Mouse (Mus musculus): ENCODE data around the gene Aldh6a1. TPM values are rescaled to one million over a fixed set of nuclear protein-coding genes. Genes with fewer than 3 reads are reported as not detected.
A peak's percentile ranks its signal among the peaks of the same experiment; 100 is the strongest.

The Aldh6a1 gene
- total RNA-seq, 2 experiments from 2014 or later, result 93.1 to 128 TPM

GRCm38 (mm10) chr12:84407874-84408818 lies 42.7 kb downstream of the Aldh6a1 start:
- no peak for TF ChIP-seq CTCF (IDR thresholded peaks at IDR 0.05)
- H3K27ac ChIP-seq, result peak overlapping the region; percentile 92
- no peak for DNase-seq
- intact Hi-C loops (cut with DNase I), result loop anchor here (2.0 kb wide), 1 partner anchor 43 kb away; the partner anchor contains the start of genes Aldh6a1 and Lin52
- H3K4me3 ChIP-seq, result peak overlapping the region; percentile 73

- Histone ChIP-seq H3K27ac (no peak overlapping the region), H3K4me3 (no peak overlapping the region)
- peak; percentile 10; the same call in 1 of the 2 replicates for TF ChIP-seq CTCF (IDR thresholded peaks at IDR 0.05)
- DNase-seq, result no peak
- intact Hi-C loops (cut with DNase I), result no loop called here
Measured at GRCm38 (mm10) chr12:84407259-84407658, 43.5 kb downstream of the Aldh6a1 start.

GRCm38 (mm10) chr12:84404541-84404940 lies 46.3 kb downstream of the Aldh6a1 start:
- intact Hi-C loops (cut with DNase I), result no loop called here
- Histone ChIP-seq H3K27ac (no peak overlapping the region), H3K4me3 (no peak overlapping the region)
- no peak for TF ChIP-seq CTCF (IDR thresholded peaks at IDR 0.05)
- no peak for DNase-seq

- no peak for DNase-seq
- TF ChIP-seq CTCF (IDR thresholded peaks at IDR 0.05), result no peak
- Histone ChIP-seq H3K4me3 (no peak overlapping the region), H3K27ac (no peak overlapping the region)
- intact Hi-C loops (cut with DNase I), result no loop called here
Measured at GRCm38 (mm10) chr12:84402923-84403322, 47.9 kb downstream of the Aldh6a1 start.

GRCm38 (mm10) chr12:84400653-84401052 lies 50.2 kb downstream of the Aldh6a1 start:
- no peak for DNase-seq
- no peak for TF ChIP-seq CTCF (IDR thresholded peaks at IDR 0.05)
- H3K27ac ChIP-seq, result no peak overlapping the region
- no peak overlapping the region for H3K4me3 ChIP-seq
- intact Hi-C loops (cut with DNase I), result no loop called here

GRCm38 (mm10) chr12:84400068-84400467 lies 50.7 kb downstream of the Aldh6a1 start:
- H3K27ac ChIP-seq, result no peak overlapping the region
- intact Hi-C loops (cut with DNase I), result no loop called here
- no peak for DNase-seq

GRCm38 (mm10) chr12:84399663-84400062 lies 51.1 kb downstream of the Aldh6a1 start:
- DNase-seq, result no peak
- no peak for TF ChIP-seq CTCF (IDR thresholded peaks at IDR 0.05)
- Histone ChIP-seq H3K27ac (peak overlapping the region; percentile 20; the same call in 1 of the 2 replicates), H3K4me3 (no peak overlapping the region)
- intact Hi-C loops (cut with DNase I), result no loop called here

More at GRCm38 (mm10) chr12:84400068-84400467, 50.7 kb downstream of the Aldh6a1 start:
- no peak overlapping the region for H3K4me3 ChIP-seq
- TF ChIP-seq CTCF (IDR thresholded peaks at IDR 0.05), result no peak

GRCm38 (mm10) chr12:84399135-84399534 lies 51.7 kb downstream of the Aldh6a1 start:
- intact Hi-C loops (cut with DNase I), result no loop called here
- Histone ChIP-seq H3K27ac (peak overlapping the region; percentile 20; the same call in 1 of the 2 replicates), H3K4me3 (no peak overlapping the region)
- TF ChIP-seq CTCF (IDR thresholded peaks at IDR 0.05), result no peak
- DNase-seq, result no peak

GRCm38 (mm10) chr12:84398629-84399028 lies 52.2 kb downstream of the Aldh6a1 start:
- DNase-seq, result no peak
- Histone ChIP-seq H3K27ac (no peak overlapping the region), H3K4me3 (no peak overlapping the region)
- intact Hi-C loops (cut with DNase I), result no loop called here
- no peak for TF ChIP-seq CTCF (IDR thresholded peaks at IDR 0.05)

GRCm38 (mm10) chr12:84397685-84398084 lies 53.1 kb downstream of the Aldh6a1 start:
- intact Hi-C loops (cut with DNase I), result no loop called here
- no peak for TF ChIP-seq CTCF (IDR thresholded peaks at IDR 0.05)
- DNase-seq, result no peak
- Histone ChIP-seq H3K4me3 (no peak overlapping the region), H3K27ac (no peak overlapping the region)

- no peak for TF ChIP-seq CTCF (IDR thresholded peaks at IDR 0.05)
- Histone ChIP-seq H3K27ac (no peak overlapping the region), H3K4me3 (no peak overlapping the region)
- no peak for DNase-seq
- intact Hi-C loops (cut with DNase I), result no loop called here
Measured at GRCm38 (mm10) chr12:84396947-84397679, 53.7 kb downstream of the Aldh6a1 start.

- intact Hi-C loops (cut with DNase I), result no loop called here
- H3K4me3 ChIP-seq, result no peak overlapping the region
- DNase-seq, result no peak
- H3K27ac ChIP-seq, result no peak overlapping the region
- no peak for TF ChIP-seq CTCF (IDR thresholded peaks at IDR 0.05)
Measured at GRCm38 (mm10) chr12:84393847-84394246, 57.0 kb downstream of the Aldh6a1 start.

- Histone ChIP-seq H3K4me3 (no peak overlapping the region), H3K27ac (0 out of 2 replicates have a peak overlapping the region, but pooled peaks have one; percentile 4)
- no peak for TF ChIP-seq CTCF (IDR thresholded peaks at IDR 0.05)
- intact Hi-C loops (cut with DNase I), result no loop called here
- no peak for DNase-seq
Measured at GRCm38 (mm10) chr12:84392681-84393080, 58.1 kb downstream of the Aldh6a1 start.
